Mouse (Mus musculus): ENCODE measurements around the gene Tlr5. TPM values are rescaled to one million over a fixed set of nuclear protein-coding genes. Genes with fewer than 3 reads are reported as not detected.

Tlr5 gene
- polyA plus RNA-seq, 1 experiment = 1.9 TPM

GRCm38 (mm10) chr1:182918718-182919346 is 35.8 kb upstream of the Tlr5 start:
- no peak overlapping the region for H3K27ac ChIP-seq (ENCODE audit: insufficient read depth, low read length)
- H3K4me3 ChIP-seq (ENCODE audit: insufficient read depth, low read length) = no peak overlapping the region
- TF ChIP-seq POLR2A (IDR thresholded peaks at IDR 0.05; ENCODE audit: low read depth, low read length) (no peak), CTCF (IDR thresholded peaks at IDR 0.05; ENCODE audit: borderline replicate concordance, insufficient read depth, low read length) (no peak)
- H3K4me1 ChIP-seq (ENCODE audit: control insufficient read depth, insufficient read depth, low read length) = no peaks in the 10 kb centered on the region

- Histone ChIP-seq H3K4me3 (ENCODE audit: insufficient read depth, low read length) (no peak overlapping the region), H3K27ac (ENCODE audit: insufficient read depth, low read length) (no peak overlapping the region), H3K4me1 (ENCODE audit: control insufficient read depth, insufficient read depth, low read length) (no peaks in the 10 kb centered on the region)
- TF ChIP-seq POLR2A (IDR thresholded peaks at IDR 0.05; ENCODE audit: low read depth, low read length) = no peak
- no peak for TF ChIP-seq CTCF (IDR thresholded peaks at IDR 0.05; ENCODE audit: borderline replicate concordance, insufficient read depth, low read length)
Measured at GRCm38 (mm10) chr1:182922824-182923223, 31.8 kb upstream of the Tlr5 start.

- TF ChIP-seq CTCF (IDR thresholded peaks at IDR 0.05; ENCODE audit: borderline replicate concordance, insufficient read depth, low read length) (no peak), POLR2A (IDR thresholded peaks at IDR 0.05; ENCODE audit: low read depth, low read length) (no peak)
- Histone ChIP-seq H3K4me3 (ENCODE audit: insufficient read depth, low read length) (no peak overlapping the region), H3K4me1 (ENCODE audit: control insufficient read depth, insufficient read depth, low read length) (no peaks in the 10 kb centered on the region), H3K27ac (ENCODE audit: insufficient read depth, low read length) (no peak overlapping the region)
Measured at GRCm38 (mm10) chr1:182926465-182926864, 28.1 kb upstream of the Tlr5 start.

- no peak overlapping the region for H3K27ac ChIP-seq (ENCODE audit: insufficient read depth, low read length)
- no peak for TF ChIP-seq CTCF (IDR thresholded peaks at IDR 0.05; ENCODE audit: borderline replicate concordance, insufficient read depth, low read length)
- TF ChIP-seq POLR2A (IDR thresholded peaks at IDR 0.05; ENCODE audit: low read depth, low read length) = no peak
- H3K4me1 ChIP-seq (ENCODE audit: control insufficient read depth, insufficient read depth, low read length) = no peaks in the 10 kb centered on the region
- no peak overlapping the region for H3K4me3 ChIP-seq (ENCODE audit: insufficient read depth, low read length)
Measured at GRCm38 (mm10) chr1:182927878-182928851, 26.4 kb upstream of the Tlr5 start.

GRCm38 (mm10) chr1:182935469-182935868 is 19.1 kb upstream of the Tlr5 start:
- no peaks in the 10 kb centered on the region for H3K4me1 ChIP-seq (ENCODE audit: control insufficient read depth, insufficient read depth, low read length)
- TF ChIP-seq POLR2A (IDR thresholded peaks at IDR 0.05; ENCODE audit: low read depth, low read length) (no peak), CTCF (IDR thresholded peaks at IDR 0.05; ENCODE audit: borderline replicate concordance, insufficient read depth, low read length) (no peak)
- no peak overlapping the region for H3K27ac ChIP-seq (ENCODE audit: insufficient read depth, low read length)

GRCm38 (mm10) chr1:182937486-182938120 is 17.0 kb upstream of the Tlr5 start:
- no peak overlapping the region for H3K4me3 ChIP-seq (ENCODE audit: insufficient read depth, low read length)
- no peaks in the 10 kb centered on the region for H3K4me1 ChIP-seq (ENCODE audit: control insufficient read depth, insufficient read depth, low read length)
- TF ChIP-seq POLR2A (IDR thresholded peaks at IDR 0.05; ENCODE audit: low read depth, low read length) = no peak
- H3K27ac ChIP-seq (ENCODE audit: insufficient read depth, low read length) = no peak overlapping the region

More at GRCm38 (mm10) chr1:182935469-182935868, 19.1 kb upstream of the Tlr5 start:
- H3K4me3 ChIP-seq (ENCODE audit: insufficient read depth, low read length) = no peak overlapping the region

GRCm38 (mm10) chr1:182941921-182942320 is 12.7 kb upstream of the Tlr5 start:
- TF ChIP-seq CTCF (IDR thresholded peaks at IDR 0.05; ENCODE audit: borderline replicate concordance, insufficient read depth, low read length) (no peak), POLR2A (IDR thresholded peaks at IDR 0.05; ENCODE audit: low read depth, low read length) (no peak)
- no peak overlapping the region for H3K4me3 ChIP-seq (ENCODE audit: insufficient read depth, low read length)
- no peak overlapping the region for H3K27ac ChIP-seq (ENCODE audit: insufficient read depth, low read length)
- H3K4me1 ChIP-seq (ENCODE audit: control insufficient read depth, insufficient read depth, low read length) = peaks cover 6% of the 10 kb centered on the region

- Histone ChIP-seq H3K4me1 (ENCODE audit: control insufficient read depth, insufficient read depth, low read length) (peaks cover 6% of the 10 kb centered on the region), H3K27ac (ENCODE audit: insufficient read depth, low read length) (peak overlapping the region; percentile 75), H3K4me3 (ENCODE audit: insufficient read depth, low read length) (no peak overlapping the region)
- TF ChIP-seq POLR2A (IDR thresholded peaks at IDR 0.05; ENCODE audit: low read depth, low read length) = no peak
- no peak for TF ChIP-seq CTCF (IDR thresholded peaks at IDR 0.05; ENCODE audit: borderline replicate concordance, insufficient read depth, low read length)
Measured at GRCm38 (mm10) chr1:182943911-182944310, 10.7 kb upstream of the Tlr5 start.

- no peak for TF ChIP-seq CTCF (IDR thresholded peaks at IDR 0.05; ENCODE audit: borderline replicate concordance, insufficient read depth, low read length)
- TF ChIP-seq POLR2A (IDR thresholded peaks at IDR 0.05; ENCODE audit: low read depth, low read length) = no peak
- Histone ChIP-seq H3K4me3 (ENCODE audit: insufficient read depth, low read length) (no peak overlapping the region), H3K4me1 (ENCODE audit: control insufficient read depth, insufficient read depth, low read length) (peaks cover 6% of the 10 kb centered on the region), H3K27ac (ENCODE audit: insufficient read depth, low read length) (peak overlapping the region; percentile 75)
Measured at GRCm38 (mm10) chr1:182944638-182945037, 9.9 kb upstream of the Tlr5 start.
